Mouse (Mus musculus): ENCODE data around the gene Kncn.

Kncn gene

DNA sequence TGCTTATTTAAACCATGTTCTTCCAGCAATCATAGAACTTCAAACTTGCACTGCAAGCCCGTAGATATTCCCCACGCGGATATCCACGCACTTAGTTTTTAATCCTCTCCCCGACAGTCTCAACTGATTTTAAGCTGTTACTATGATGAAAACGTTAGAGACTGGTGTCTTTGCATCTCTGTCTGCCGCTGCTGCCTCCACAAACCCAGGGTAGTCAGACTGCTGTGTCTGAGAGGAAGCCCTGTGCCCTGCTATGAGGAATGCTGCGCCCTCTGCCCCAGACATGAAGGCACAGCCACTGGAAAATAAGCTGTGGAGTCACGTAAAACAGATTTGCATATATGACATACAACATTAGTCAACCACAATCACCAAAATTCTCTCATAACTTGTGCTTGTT, 5.4 kb upstream of the Kncn start:
- DNase-seq (ENCODE audit: low read depth, low spot score) = no peak

GRCm38 (mm10) chr4:115881183-115881582, 3.0 kb upstream of the Kncn start:
- DNase-seq (ENCODE audit: low read depth, low spot score) = no peak

- DNase-seq (ENCODE audit: low read depth, low spot score) = no peak
These were observed 2.0 kb upstream of the Kncn start for GRCm38 (mm10) chr4:115882195-115882594.

DNA sequence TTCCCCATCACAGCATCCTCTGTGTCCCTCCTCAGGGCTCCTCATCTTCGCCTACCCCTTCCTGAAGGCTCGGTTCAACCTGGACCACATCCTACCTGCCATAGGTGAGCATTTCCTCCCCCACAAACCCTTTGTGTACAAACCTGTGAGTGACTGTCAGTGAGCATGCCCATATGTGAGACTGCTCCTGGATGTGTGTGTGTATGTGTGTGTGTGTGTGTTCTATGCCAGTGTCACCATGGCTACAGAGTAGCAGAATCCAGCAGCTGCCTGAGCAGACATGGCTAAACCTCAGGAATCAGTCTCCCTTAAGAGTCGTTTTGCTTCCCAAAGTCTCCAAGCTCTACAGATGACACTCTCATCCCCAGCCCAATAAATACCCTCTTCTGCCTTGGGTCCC, 1.6 kb downstream of the Kncn start:
- DNase-seq (ENCODE audit: low read depth, low spot score) = no peak

- DNase-seq (ENCODE audit: low read depth, low spot score) = no peak
These were observed 2.7 kb downstream of the Kncn start for GRCm38 (mm10) chr4:115886875-115887274.

DNA sequence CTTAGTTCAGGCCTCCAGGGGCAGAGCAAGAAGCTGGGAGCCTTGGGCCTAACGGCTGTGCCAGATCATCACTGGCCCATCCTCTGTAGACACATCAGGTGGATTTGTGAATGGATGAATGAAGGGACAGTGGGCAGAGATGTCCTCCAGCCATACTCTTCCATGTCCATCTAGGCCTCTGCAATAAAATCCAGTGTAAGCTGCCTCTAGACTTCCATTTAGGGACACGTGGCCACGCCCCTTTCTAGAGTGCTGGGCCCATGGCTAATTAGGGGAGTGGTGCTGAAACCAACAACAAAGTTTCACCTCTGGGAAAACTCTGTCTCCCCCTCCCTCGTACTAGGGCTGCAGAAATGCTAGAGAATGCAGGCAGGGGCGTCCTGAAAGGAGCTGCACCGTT, 5.9 kb downstream of the Kncn start:
- DNase-seq (ENCODE audit: low read depth, low spot score) = no peak

GRCm38 (mm10) chr4:115890553-115890952, 6.4 kb downstream of the Kncn start, which contains the start of gene 6430628N08Rik:
6430628N08Rik (plus strand) TSS chr4:115890665.
- DNase-seq (ENCODE audit: low read depth, low spot score) = no peak

- DNase-seq (ENCODE audit: low read depth, low spot score) = no peak
These were observed 10.1 kb downstream of the Kncn start for GRCm38 (mm10) chr4:115894281-115894680.

GRCm38 (mm10) chr4:115897901-115898631, 13.9 kb downstream of the Kncn start:
- DNase-seq (ENCODE audit: low read depth, low spot score) = no peak

GRCm38 (mm10) chr4:115902816-115903215, 18.6 kb downstream of the Kncn start:
- peak; percentile 69 for DNase-seq (ENCODE audit: low read depth, low spot score)

DNA sequence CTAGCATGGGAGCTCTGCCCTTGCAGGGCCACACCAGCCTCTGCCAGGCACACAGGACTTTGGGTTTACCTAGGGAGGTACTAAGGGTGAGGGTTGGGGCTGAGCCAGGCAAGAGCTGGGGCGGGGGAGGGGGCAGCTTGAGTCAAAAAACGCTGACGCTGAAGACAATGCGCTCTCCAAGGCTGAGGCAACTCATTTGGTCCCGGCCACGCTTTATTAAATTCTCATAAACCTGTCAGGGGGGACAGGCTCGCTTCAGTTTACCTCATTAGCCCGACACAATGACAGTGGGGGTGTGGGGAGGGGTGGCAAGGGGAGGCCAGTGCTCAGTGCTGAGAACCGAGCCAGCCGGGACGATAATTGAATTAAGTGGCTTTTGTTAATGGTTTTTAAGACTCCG, 20.2 kb downstream of the Kncn start:
- peak; percentile 35 for DNase-seq (ENCODE audit: low read depth, low spot score)

DNA sequence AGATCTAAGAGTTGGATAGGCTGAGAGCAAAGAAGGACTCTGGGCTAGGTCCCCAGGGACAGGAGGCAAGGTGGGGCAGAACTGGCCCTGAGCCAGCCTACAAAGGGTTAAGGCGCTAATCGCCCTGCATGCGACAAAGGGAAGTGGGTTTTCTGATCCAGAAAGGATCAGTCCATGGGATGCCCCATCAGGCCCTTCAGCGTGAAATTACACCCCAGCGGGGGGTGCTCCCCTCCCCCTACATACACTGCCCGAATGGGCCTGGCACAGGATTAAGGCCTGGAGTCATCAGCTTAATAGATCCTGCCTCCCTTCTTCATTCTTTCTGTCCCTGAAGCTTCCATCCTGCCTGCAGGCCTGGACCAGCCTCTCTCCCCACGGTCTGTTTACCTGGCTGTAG, 21.5 kb downstream of the Kncn start:
- no peak for DNase-seq (ENCODE audit: low read depth, low spot score)

DNA sequence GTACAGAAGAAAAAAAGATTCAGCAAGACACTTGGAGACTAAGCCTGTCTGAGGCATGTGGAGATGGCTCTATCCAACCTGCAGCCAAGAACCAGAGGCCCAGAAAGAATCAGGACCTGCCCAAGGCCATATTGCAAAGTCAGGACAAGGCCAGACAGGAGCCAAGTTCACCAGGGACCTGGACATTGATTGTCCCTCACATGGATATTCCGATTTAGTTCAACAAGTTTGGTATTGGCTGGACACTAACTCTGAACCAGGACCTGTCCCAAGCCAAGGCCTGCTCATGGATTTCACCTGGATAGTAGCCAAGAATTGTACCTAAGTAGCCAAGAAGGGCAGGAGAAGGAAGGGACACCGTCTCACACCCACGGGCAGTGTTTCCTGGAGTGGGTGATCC, 22.6 kb downstream of the Kncn start:
- DNase-seq (ENCODE audit: low read depth, low spot score) = no peak

- no peak for DNase-seq (ENCODE audit: low read depth, low spot score)
These were observed 23.8 kb downstream of the Kncn start for GRCm38 (mm10) chr4:115907994-115908393.

GRCm38 (mm10) chr4:115908641-115909040, 24.4 kb downstream of the Kncn start:
- DNase-seq (ENCODE audit: low read depth, low spot score) = no peak

- DNase-seq (ENCODE audit: low read depth, low spot score) = no peak
These were observed 27.4 kb downstream of the Kncn start for GRCm38 (mm10) chr4:115911586-115911985.

DNA sequence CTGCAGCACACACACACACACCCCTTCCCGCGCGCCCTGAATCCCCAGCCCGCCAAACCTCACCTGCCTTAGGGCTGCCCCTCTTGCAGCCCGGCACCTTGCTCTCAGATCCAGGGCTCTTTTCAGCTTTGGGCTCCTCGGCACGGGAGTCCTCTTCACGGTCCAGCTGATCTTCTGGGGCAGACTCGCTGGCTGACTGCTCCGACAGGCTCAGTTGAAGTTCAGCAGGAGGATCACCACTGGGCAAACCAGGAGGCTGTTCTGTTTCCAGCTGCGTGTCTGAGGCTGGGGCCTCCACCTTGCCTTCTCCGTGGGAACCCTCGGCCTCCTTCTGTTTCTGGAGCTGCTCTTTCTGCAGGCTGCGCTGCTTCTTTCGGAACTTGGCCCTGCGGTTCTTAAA, 35.7 kb downstream of the Kncn start:
- DNase-seq (ENCODE audit: low read depth, low spot score) = no peak

DNA sequence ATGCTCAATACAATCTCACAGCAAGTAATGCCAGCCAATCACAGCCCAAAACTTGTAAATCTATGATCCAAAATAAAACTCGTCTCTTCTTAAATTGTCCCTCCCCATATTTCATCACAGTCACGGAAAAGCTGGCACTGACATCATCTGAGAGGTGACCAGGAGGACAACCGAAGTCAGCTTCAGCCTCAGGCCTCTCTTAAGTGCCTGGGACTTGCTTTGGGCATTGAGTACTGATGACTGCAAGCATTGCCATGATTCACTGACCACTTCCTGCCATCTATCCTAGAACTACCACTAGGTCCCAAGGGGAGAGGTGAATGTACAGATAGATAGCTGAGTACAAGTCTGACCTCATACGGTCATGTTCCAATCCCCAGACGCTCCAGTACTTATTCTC, 38.5 kb downstream of the Kncn start:
- DNase-seq (ENCODE audit: low read depth, low spot score) = no peak

GRCm38 (mm10) chr4:115923262-115923880, 39.2 kb downstream of the Kncn start:
- no peak for DNase-seq (ENCODE audit: low read depth, low spot score)

DNA sequence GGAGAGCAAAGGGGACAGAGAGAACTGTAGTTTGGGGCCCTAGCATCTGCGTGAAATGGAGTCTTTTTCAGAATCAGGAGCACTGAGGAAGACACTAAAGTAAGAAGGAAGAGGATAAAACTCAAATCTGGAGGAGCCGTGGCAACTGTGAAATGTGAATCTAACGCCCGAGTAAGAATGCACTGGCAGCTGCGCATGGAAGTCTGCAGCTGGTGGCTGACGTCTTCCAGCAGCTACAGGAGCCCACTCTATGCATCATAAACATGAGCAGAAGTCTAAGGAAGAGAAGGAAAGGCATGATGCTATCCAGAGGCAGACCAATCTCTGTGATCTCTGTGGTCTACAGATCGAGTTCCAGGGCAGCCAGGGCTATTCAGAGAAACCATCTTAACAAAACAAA, 43.4 kb downstream of the Kncn start:
- no peak for DNase-seq (ENCODE audit: low read depth, low spot score)

DNA sequence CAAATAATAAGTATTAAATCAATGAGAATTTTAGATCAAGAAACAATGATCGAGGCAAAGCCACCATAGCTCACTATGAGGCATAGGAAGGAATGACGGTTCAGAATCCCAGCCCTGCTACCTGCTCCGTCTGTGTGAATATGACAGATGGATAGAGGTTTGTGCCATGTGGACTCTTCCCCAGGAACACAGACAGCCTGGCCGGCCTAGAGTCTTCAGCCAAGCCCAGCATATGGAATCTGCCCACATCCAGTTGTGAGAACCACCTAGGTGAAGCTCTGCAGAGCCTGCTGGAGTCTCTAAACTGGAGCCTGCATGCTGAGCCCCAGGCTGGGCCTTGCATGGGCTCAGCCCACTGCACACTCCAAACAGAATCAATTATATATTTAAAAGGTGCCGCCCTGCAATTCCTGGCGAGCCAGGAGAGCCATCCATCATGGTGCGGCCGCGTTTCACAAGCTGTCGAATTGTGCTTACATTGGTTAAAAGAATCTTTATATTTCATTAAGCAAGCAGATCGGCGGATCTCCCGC, 47.4 kb downstream of the Kncn start:
- no peak for DNase-seq (ENCODE audit: low read depth, low spot score)

- DNase-seq (ENCODE audit: low read depth, low spot score) = no peak
These were observed 51.8 kb downstream of the Kncn start for GRCm38 (mm10) chr4:115935835-115936581.
